Mouse (Mus musculus) neural tube, embryonic 12.5 days (tissue): Measurements from ENCODE around the gene Kcnh7. TPM values are rescaled to one million over a fixed set of nuclear protein-coding genes. Genes with fewer than 3 reads are reported as not detected.

Experiments
- ATAC-seq: fragments of 200-750 bp; cut with Nextera tagmentation; 2 replicates; pipeline ENCODE4 v1.8.0; 2017; ENCODE audit warnings: low read depth, mild to moderate bottlenecking, moderate TSS enrichment, moderate library complexity; ENCODE audit not compliant: low FRiP score
- H3K27ac ChIP-seq: fragments of 300-500 bp; sonication (generic); 2 replicates; pipeline ENCODE4 v1.5.1; 2016
- H3K27me3 ChIP-seq: fragments of 300-500 bp; sonication (generic); replicated peaks from 2 replicates; pipeline ENCODE4 v1.6.1; 2016; ENCODE audit warnings: mild to moderate bottlenecking
- H3K36me3 ChIP-seq: fragments of 300-500 bp; sonication (generic); 2 replicates; pipeline ENCODE4 v1.6.1; 2016; ENCODE audit warnings: mild to moderate bottlenecking
- H3K4me1 ChIP-seq: fragments of 300-500 bp; sonication (generic); 2 replicates; pipeline ENCODE4 v1.6.1; 2016
- H3K4me2 ChIP-seq: fragments of 300-500 bp; sonication (generic); replicated peaks from 2 replicates; pipeline ENCODE4 v1.6.1; 2016; ENCODE audit warnings: mild to moderate bottlenecking
- H3K4me3 ChIP-seq: fragments of 300-500 bp; sonication (generic); 2 replicates; pipeline ENCODE4 v1.5.1; 2016
- H3K9ac ChIP-seq: fragments of 300-500 bp; sonication (generic); 2 replicates; pipeline ENCODE4 v1.6.1; 2016; ENCODE audit warnings: mild to moderate bottlenecking
- H3K9me3 ChIP-seq: fragments of 300-500 bp; sonication (generic); 2 replicates; pipeline ENCODE4 v1.6.1; 2016; ENCODE audit warnings: mild to moderate bottlenecking
- WGBS: fragments of 180-500 bp; shearing (Covaris S2); methylation state at CpG from one replicate; pipeline ENCODE4 v1.1.7; 2016; 5-methylcytosine and 5-hydroxymethylcytosine counted together
- polyA plus RNA-seq: library from polyadenylated mRNA; unstranded; fragments of >200 nt; fragmentation: Nextera tagmentation; extraction: Ambion mirVana; gene quantifications from 2 replicates; pipeline ENCODE4 v1.2.1, GENCODE M21; 2016

The Kcnh7 gene
- polyA plus RNA-seq, 1 experiment from 2014 or later, result 3.9 TPM

GRCm38 (mm10) chr2:62654519-62655338, 529.4 kb downstream of the Kcnh7 start:
- WGBS, result 54% methylated on average over 7 of the region's 7 CpGs

GRCm38 (mm10) chr2:62652466-62652865, 531.6 kb downstream of the Kcnh7 start:
- no peak overlapping the region for H3K27ac ChIP-seq
- H3K4me2 ChIP-seq, result no peak overlapping the region
- no peak overlapping the region for H3K4me3 ChIP-seq
- H3K36me3 ChIP-seq, result no peaks in the 10 kb centered on the region
- no peaks in the 10 kb centered on the region for H3K4me1 ChIP-seq
- no peak overlapping the region for H3K9ac ChIP-seq
- ATAC-seq, result no peak
- 86% methylated on average over 4 of the region's 4 CpGs for WGBS
- no peaks in the 10 kb centered on the region for H3K27me3 ChIP-seq
- H3K9me3 ChIP-seq, result no peaks in the 10 kb centered on the region

More at GRCm38 (mm10) chr2:62654519-62655338, 529.4 kb downstream of the Kcnh7 start:
- Histone ChIP-seq H3K9me3 (no peaks in the 10 kb centered on the region), H3K4me2 (no peak overlapping the region), H3K4me1 (no peaks in the 10 kb centered on the region), H3K4me3 (no peak overlapping the region), H3K36me3 (no peaks in the 10 kb centered on the region), H3K27ac (no peak overlapping the region), H3K9ac (no peak overlapping the region), H3K27me3 (no peaks in the 10 kb centered on the region)
- ATAC-seq, result peak; percentile 83

GRCm38 (mm10) chr2:62651890-62652289, 532.2 kb downstream of the Kcnh7 start:
- no peak overlapping the region for H3K9ac ChIP-seq

GRCm38 (mm10) chr2:62646671-62647289, 537.3 kb downstream of the Kcnh7 start:
- peak overlapping the region; percentile 39 for H3K4me3 ChIP-seq
- no peaks in the 10 kb centered on the region for H3K36me3 ChIP-seq
- 5% methylated on average over 6 of the region's 6 CpGs for WGBS
- H3K4me2 ChIP-seq, result peak overlapping the region; percentile 71
- H3K4me1 ChIP-seq, result no peaks in the 10 kb centered on the region; the same call in none of the 2 replicates
- no peak overlapping the region for H3K27ac ChIP-seq
- H3K27me3 ChIP-seq, result no peaks in the 10 kb centered on the region
- H3K9ac ChIP-seq, result no peak overlapping the region
- 0 out of 2 replicates have a peak, but pooled peaks have one; percentile 11 for ATAC-seq
- no peaks in the 10 kb centered on the region for H3K9me3 ChIP-seq

More at GRCm38 (mm10) chr2:62651890-62652289, 532.2 kb downstream of the Kcnh7 start:
- no peak for ATAC-seq
- no peaks in the 10 kb centered on the region; the same call in 1 of the 2 replicates for H3K4me1 ChIP-seq
- no peak overlapping the region for H3K27ac ChIP-seq
- H3K4me2 ChIP-seq, result no peak overlapping the region
- no peak overlapping the region for H3K4me3 ChIP-seq
- H3K9me3 ChIP-seq, result no peaks in the 10 kb centered on the region
- no peaks in the 10 kb centered on the region for H3K36me3 ChIP-seq
- no peaks in the 10 kb centered on the region for H3K27me3 ChIP-seq
- WGBS, result 76% methylated on average over 4 of the region's 4 CpGs

GRCm38 (mm10) chr2:62646014-62646645, 538.0 kb downstream of the Kcnh7 start, which contains the start of gene Ifih1:
TSS of gene Ifih1 (minus strand) at chr2:62646255.
- Histone ChIP-seq H3K27ac (no peak within 1 kb of the TSS), H3K4me1 (no peaks in the 10 kb centered on the region; the same call in none of the 2 replicates), H3K9me3 (no peaks in the 10 kb centered on the region), H3K4me3 (peak within 1 kb of the TSS; percentile 39), H3K4me2 (peak within 1 kb of the TSS; percentile 71), H3K9ac (peak within 1 kb of the TSS; percentile 38; the same call in 1 of the 2 replicates), H3K27me3 (no peaks in the 10 kb centered on the region), H3K36me3 (no peaks in the 10 kb centered on the region)
- peak; percentile 86 for ATAC-seq
- WGBS, result under 1% methylated on average over 30 of the region's 30 CpGs

- Histone ChIP-seq H3K36me3 (no peaks in the 10 kb centered on the region), H3K9me3 (no peaks in the 10 kb centered on the region), H3K27ac (no peak overlapping the region), H3K9ac (no peak overlapping the region), H3K4me1 (no peaks in the 10 kb centered on the region; the same call in none of the 2 replicates), H3K27me3 (no peaks in the 10 kb centered on the region), H3K4me3 (peak overlapping the region; percentile 39), H3K4me2 (peak overlapping the region; percentile 71)
- 38% methylated on average over 12 of the region's 12 CpGs for WGBS
- peak; percentile 30 for ATAC-seq
These were observed 538.6 kb downstream of the Kcnh7 start for GRCm38 (mm10) chr2:62645475-62645874.

- ATAC-seq, result no peak
- H3K27ac ChIP-seq, result no peak overlapping the region
- H3K4me2 ChIP-seq, result no peak overlapping the region
- H3K4me1 ChIP-seq, result no peaks in the 10 kb centered on the region; the same call in none of the 2 replicates
- no peak overlapping the region for H3K9ac ChIP-seq
- H3K27me3 ChIP-seq, result no peaks in the 10 kb centered on the region
- no peaks in the 10 kb centered on the region for H3K36me3 ChIP-seq
- H3K9me3 ChIP-seq, result no peaks in the 10 kb centered on the region
- no peak overlapping the region for H3K4me3 ChIP-seq
- WGBS, result 90% methylated on average over 5 of the region's 5 CpGs
These were observed 539.2 kb downstream of the Kcnh7 start for GRCm38 (mm10) chr2:62644891-62645290.
